Mouse (Mus musculus) heart, adult 2 months (tissue): Measurements from ENCODE around the gene Pik3cb. TPM values are rescaled to one million over a fixed set of nuclear protein-coding genes. Genes with fewer than 3 reads are reported as not detected.

Source experiments
- DNase-seq, 2 experiments: peaks; one replicate each; pipeline ENCODE4 v3.0.0; 2021
- H3K27ac ChIP-seq: fragments of 200-600 bp; 2 replicates; pipeline ENCODE4 v1.8.1; 2022
- H3K27me3 ChIP-seq: fragments of 200-500 bp; 2 replicates; pipeline ENCODE4 v1.6.1; 2012; ENCODE audit warnings: mild to moderate bottlenecking, low read length, inconsistent platforms, mixed read lengths; ENCODE audit not compliant: control insufficient read depth, insufficient read depth
- H3K36me3 ChIP-seq: fragments of 200-500 bp; 2 replicates; pipeline ENCODE4 v1.6.1; 2012; ENCODE audit warnings: low read length, inconsistent platforms; ENCODE audit not compliant: control insufficient read depth, insufficient read depth
- H3K4me1 ChIP-seq: fragments of 200-500 bp; 2 replicates; pipeline ENCODE4 v1.6.1; 2011; ENCODE audit warnings: low read length; ENCODE audit not compliant: control insufficient read depth, insufficient read depth
- H3K4me3 ChIP-seq: fragments of 200-600 bp; 2 replicates; pipeline ENCODE4 v1.8.1; 2022
- H3K79me2 ChIP-seq: fragments of 200-500 bp; replicated peaks from 2 replicates; pipeline ENCODE4 v1.6.1; 2012; ENCODE audit warnings: mild to moderate bottlenecking, inconsistent platforms, low read length, moderate library complexity, mixed read lengths; ENCODE audit not compliant: control insufficient read depth, insufficient read depth
- H3K9ac ChIP-seq: fragments of 200-500 bp; 2 replicates; pipeline ENCODE4 v1.6.1; 2012; ENCODE audit warnings: low read depth, mild to moderate bottlenecking, control low read depth, inconsistent platforms, low read length, mixed read lengths
- CTCF ChIP-seq: fragments of 200-600 bp; IDR thresholded peaks from 2 replicates; pipeline ENCODE4 v1.8.1; 2022; ENCODE audit warnings: antibody characterized with exemption, mild to moderate bottlenecking, moderate library complexity
- EP300 ChIP-seq: fragments of 200-500 bp; IDR thresholded peaks from 2 replicates; pipeline ENCODE4 v1.6.1; 2011; ENCODE audit warnings: low read depth, low read length, control low read depth; ENCODE audit not compliant: insufficient read depth
- POLR2A ChIP-seq: fragments of 200-500 bp; IDR thresholded peaks from 2 replicates; pipeline ENCODE4 v1.6.1; 2011; ENCODE audit warnings: mild to moderate bottlenecking, low read depth, low read length, control low read depth; ENCODE audit not compliant: insufficient read depth
- WGBS: fragments of 180-500 bp; shearing (Covaris S2); methylation state at CpG from one replicate; pipeline ENCODE4 v1.1.7; 2018; 5-methylcytosine and 5-hydroxymethylcytosine counted together
- intact Hi-C: fragments of 180-260 bp; cut with DNase I; formaldehyde crosslinking; loops from one replicate; pipeline ENCODE4 v1.15.1; 2025
- polyA plus RNA-seq: library from polyadenylated mRNA; depleted of rRNA; stranded (reverse); fragments of >200 nt; gene quantifications from 2 replicates; pipeline ENCODE4 v1.2.3, GENCODE M21; 2012
- total RNA-seq, 2 experiments: library from RNA; stranded (reverse); gene quantifications; 2 replicates each; pipeline ENCODE4 v1.2.3; 2021

Pik3cb gene
- total and polyA plus RNA-seq, 3 experiments = 2.6 to 10.8 (median 10.0) TPM

GRCm38 (mm10) chr9:99034111-99034510 is 106.3 kb downstream of the Pik3cb start:
- no peak overlapping the region for H3K9ac ChIP-seq
- no peaks in the 10 kb centered on the region for H3K79me2 ChIP-seq
- H3K4me1 ChIP-seq = peaks cover 2% of the 10 kb centered on the region; the same call in 1 of the 2 replicates
- DNase-seq = no peak
- no peaks in the 10 kb centered on the region for H3K36me3 ChIP-seq
- no peak overlapping the region for H3K27ac ChIP-seq
- TF ChIP-seq EP300 (no peak), CTCF (no peak)
- WGBS = 81% methylated on average over 8 of the region's 8 CpGs
- H3K4me3 ChIP-seq = no peak overlapping the region
- H3K27me3 ChIP-seq = no peaks in the 10 kb centered on the region
- intact Hi-C loops = no loop called here

- no peak overlapping the region for H3K9ac ChIP-seq
- peaks cover 2% of the 10 kb centered on the region; the same call in 1 of the 2 replicates for H3K4me1 ChIP-seq
- H3K27me3 ChIP-seq = no peaks in the 10 kb centered on the region
- DNase-seq = no peak
- H3K36me3 ChIP-seq = no peaks in the 10 kb centered on the region
- WGBS = 34% methylated on average over 8 of the region's 8 CpGs
- H3K79me2 ChIP-seq = no peaks in the 10 kb centered on the region
- no peak overlapping the region for H3K4me3 ChIP-seq
- no peak overlapping the region for H3K27ac ChIP-seq
- no peak for TF ChIP-seq EP300
- TF ChIP-seq CTCF = no peak
- TF ChIP-seq POLR2A = no peak
- intact Hi-C loops = no loop called here
Observed at GRCm38 (mm10) chr9:99032031-99032430, 108.4 kb downstream of the Pik3cb start.

GRCm38 (mm10) chr9:99021751-99022150 is 118.7 kb downstream of the Pik3cb start:
- H3K27ac ChIP-seq = no peak overlapping the region
- H3K27me3 ChIP-seq = no peaks in the 10 kb centered on the region
- no peaks in the 10 kb centered on the region for H3K79me2 ChIP-seq
- H3K4me3 ChIP-seq = no peak overlapping the region
- H3K4me1 ChIP-seq = no peaks in the 10 kb centered on the region
- H3K9ac ChIP-seq = no peak overlapping the region
- intact Hi-C loops = no loop called here
- 83% methylated on average over 4 of the region's 4 CpGs for WGBS
- H3K36me3 ChIP-seq = no peaks in the 10 kb centered on the region
- DNase-seq = no peak
- no peak for TF ChIP-seq POLR2A
- no peak for TF ChIP-seq EP300
- TF ChIP-seq CTCF = no peak

GRCm38 (mm10) chr9:99021166-99021565 is 119.3 kb downstream of the Pik3cb start:
- 57% methylated on average over 5 of the region's 5 CpGs for WGBS
- H3K27ac ChIP-seq = no peak overlapping the region
- no peaks in the 10 kb centered on the region for H3K4me1 ChIP-seq
- H3K9ac ChIP-seq = no peak overlapping the region
- H3K27me3 ChIP-seq = no peaks in the 10 kb centered on the region
- DNase-seq = no peak
- intact Hi-C loops = no loop called here
- TF ChIP-seq POLR2A = no peak
- no peak overlapping the region for H3K4me3 ChIP-seq
- no peaks in the 10 kb centered on the region for H3K79me2 ChIP-seq
- no peaks in the 10 kb centered on the region for H3K36me3 ChIP-seq

GRCm38 (mm10) chr9:99017679-99018078 is 122.7 kb downstream of the Pik3cb start:
- Histone ChIP-seq H3K9ac (no peak overlapping the region), H3K4me1 (no peaks in the 10 kb centered on the region), H3K27me3 (no peaks in the 10 kb centered on the region), H3K36me3 (no peaks in the 10 kb centered on the region), H3K79me2 (no peaks in the 10 kb centered on the region), H3K27ac (no peak overlapping the region), H3K4me3 (no peak overlapping the region)
- no peak for TF ChIP-seq POLR2A
- TF ChIP-seq EP300 = no peak
- TF ChIP-seq CTCF = no peak
- WGBS = 81% methylated on average over 6 of the region's 6 CpGs
- intact Hi-C loops = no loop called here
- DNase-seq = no peak

GRCm38 (mm10) chr9:99016759-99017158 is 123.7 kb downstream of the Pik3cb start:
- no peak overlapping the region for H3K9ac ChIP-seq
- no peak overlapping the region for H3K4me3 ChIP-seq
- intact Hi-C loops = no loop called here
- H3K36me3 ChIP-seq = no peaks in the 10 kb centered on the region
- H3K27me3 ChIP-seq = no peaks in the 10 kb centered on the region
- TF ChIP-seq POLR2A = no peak
- TF ChIP-seq EP300 = no peak
- TF ChIP-seq CTCF = no peak
- DNase-seq = no peak
- H3K4me1 ChIP-seq = no peaks in the 10 kb centered on the region
- no peak overlapping the region for H3K27ac ChIP-seq
- 65% methylated on average over 3 of the region's 3 CpGs for WGBS
- H3K79me2 ChIP-seq = no peaks in the 10 kb centered on the region
